Mouse (Mus musculus): Measurements from ENCODE around the gene Chd9.
"Not testable (repeated sequence)": the region's sequence is repeated elsewhere in the genome, so short reads cannot be mapped to it uniquely, and the experiment has no call there.

DNA sequence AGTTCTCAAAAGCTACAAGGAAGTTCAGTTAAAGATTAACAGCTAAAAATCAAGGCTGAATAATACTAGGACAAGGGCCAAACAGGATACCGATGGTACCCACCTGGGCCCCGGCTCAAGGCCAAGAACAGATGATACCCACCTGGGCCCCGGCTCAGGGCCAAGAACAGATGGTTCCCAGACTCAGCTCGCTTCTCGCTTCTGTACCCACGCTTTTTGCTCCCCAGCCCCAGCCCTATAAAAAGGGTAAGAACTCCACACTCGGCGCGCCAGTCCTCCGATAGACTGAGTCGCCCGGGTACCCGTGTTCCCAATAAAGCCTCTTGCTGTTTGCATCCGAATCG lies 58.2 kb downstream of the Chd9 start:
- TF ChIP-seq EP300 (IDR thresholded peaks at IDR 0.05; ENCODE audit: insufficient read depth, low read depth, low read length); CTCF (IDR thresholded peaks at IDR 0.05; ENCODE audit: low read depth, low read length): not testable (repeated sequence)

Data from ES-Bruce4 (cell line).